In the genomic region with DNA sequence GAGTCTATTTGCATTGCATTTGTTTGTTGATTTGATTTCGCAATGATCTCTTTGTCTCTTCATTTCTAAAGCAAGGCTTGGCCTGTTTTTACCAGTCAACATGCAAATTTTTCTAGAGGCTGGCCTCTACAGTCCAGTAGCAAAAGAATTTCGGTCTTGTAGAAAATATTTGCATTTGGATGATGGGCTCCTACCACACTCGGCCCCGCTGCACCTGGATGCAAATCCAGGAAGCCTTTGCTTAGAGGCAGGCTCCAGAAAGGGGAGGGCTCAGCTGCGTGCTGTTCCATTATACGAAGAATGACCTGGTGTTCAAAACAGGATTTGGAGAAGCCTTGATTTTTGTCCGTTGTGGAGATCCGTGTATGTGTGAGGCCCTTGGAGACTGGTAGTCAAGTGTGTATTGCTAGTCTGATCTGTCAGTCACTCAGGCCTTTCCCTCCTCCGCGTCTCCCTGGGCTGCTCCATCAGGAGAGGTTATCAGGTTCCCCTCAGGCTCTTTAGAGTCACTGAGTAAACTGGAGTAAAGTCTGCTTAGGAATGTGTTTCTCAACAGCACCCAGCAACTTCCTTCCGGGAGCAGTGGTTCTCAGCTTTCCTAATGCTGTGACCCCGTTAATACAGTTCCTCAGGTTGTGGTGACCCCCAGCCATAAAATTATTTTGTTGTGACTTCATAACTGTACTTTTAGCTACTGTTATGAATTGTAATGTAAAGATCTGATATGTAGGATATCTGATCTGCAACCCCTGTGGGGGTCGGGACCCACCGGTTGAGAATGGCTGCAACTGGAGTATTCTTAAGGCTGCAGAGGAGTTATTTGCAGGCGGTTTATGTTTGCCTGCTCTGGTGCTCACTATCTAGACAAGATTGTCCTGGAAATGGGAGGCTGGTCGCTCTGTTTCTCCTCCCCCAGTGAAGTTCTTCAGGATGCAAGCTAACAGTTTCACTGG, we compare ENCODE assay signal across 7 mouse cellular contexts. TPM values are rescaled to one million over a fixed set of nuclear protein-coding genes. Genes with fewer than 3 reads are reported as not detected.
DNase-seq lines count a peak whose midpoint lies in the region; ATAC-seq and TF ChIP-seq lines count a peak whose summit lies in the region.

No protein-coding gene starts in this region.

- in situ Hi-C loops in CH12.LX (cut with MboI; ENCODE audit: low pct_ligation_motif_present, low pct_unique_long_range_greater_than_20kb, low sequenced_read_pairs), result no loop called here

- WGBS in intestine, postnatal 0 days, result 28% methylated on average over 16 of the region's 16 CpGs
- WGBS in lung, embryonic 15.5 days, result 31% methylated on average over 16 of the region's 16 CpGs

- peaks cover 10 to 57% of the 10 kb centered on the region in 2 experiments for H3K4me1 ChIP-seq in CH12.LX (ENCODE audit: control insufficient read depth in 1 of 2, insufficient read depth in 2 of 2)
- H3K4me1 ChIP-seq in intestine, postnatal 0 days (replicated peaks; ENCODE audit: control insufficient read depth, insufficient read depth, low read length), result no peaks in the 10 kb centered on the region; the same call in 1 of the 2 replicates
- H3K4me1 ChIP-seq in lung, embryonic 15.5 days, result peaks cover 35% of the 10 kb centered on the region

- peak overlapping the region; percentile 31 for H3K4me2 ChIP-seq in CH12.LX (ENCODE audit: insufficient read depth, low read depth, poor library complexity, severe bottlenecking)
- peak overlapping the region; percentile 44 for H3K4me2 ChIP-seq in intestine, postnatal 0 days (replicated peaks; ENCODE audit: low read depth)
- no peak overlapping the region for H3K4me2 ChIP-seq in lung, embryonic 15.5 days

- peak; percentile 79 for ATAC-seq in intestine, postnatal 0 days
- peak; percentile 60; the same call in 1 of the 2 replicates for ATAC-seq in lung, embryonic 15.5 days (ENCODE audit: borderline replicate concordance, extremely low read depth, low FRiP score, low TSS enrichment)

- peak overlapping the region; percentile 48 for H3K27ac ChIP-seq in CH12.LX (ENCODE audit: insufficient read depth, low read depth)
- H3K27ac ChIP-seq in intestine, postnatal 0 days (ENCODE audit: low read depth, low read length), result peak overlapping the region; percentile 10; the same call in 1 of the 2 replicates
- H3K27ac ChIP-seq in lung, embryonic 15.5 days, result peak overlapping the region; percentile 78

- peak overlapping the region; percentile 20 for H3K9ac ChIP-seq in CH12.LX (ENCODE audit: insufficient read depth, low read depth)
- no peak overlapping the region for H3K9ac ChIP-seq in intestine, postnatal 0 days (ENCODE audit: low read depth, low read length)
- H3K9ac ChIP-seq in lung, embryonic 15.5 days, result no peak overlapping the region

- TF ChIP-seq CTCF in CH12.LX (conservative IDR thresholded peaks at IDR 0.05 in 1 of 2, IDR thresholded peaks at IDR 0.05 in 1 of 2; ENCODE audit: low read depth in 2 of 2, low read length in 2 of 2), result no peak
- TF ChIP-seq CTCF in intestine, postnatal 0 days (IDR thresholded peaks at IDR 0.05; ENCODE audit: low read depth), result no peak

- dilution Hi-C loops in CH12.LX (cut with MboI; ENCODE audit: extremely low pct_ligation_motif_present, extremely low pct_unique_long_range_greater_than_20kb, low sequenced_read_pairs), result no loop called here

- DNase-seq in CH12.LX (ENCODE audit: extremely low read depth) (peak; percentile 89), ZHBTc4 (ENCODE audit: low read depth, low spot score) (peak; percentile 85)
- no peak for DNase-seq in thymus, postnatal 4 days
- no peak for DNase-seq in layer of hippocampus, adult 18-20 months (ENCODE audit: low spot score in 2 of 2)
- no peak for DNase-seq in adrenal gland, postnatal 4 days (ENCODE audit: low spot score in 2 of 2)

- TF ChIP-seq EP300 in CH12.LX (IDR thresholded peaks at IDR 0.05; ENCODE audit: low read length), result peak; percentile 60

- H3K79me2 ChIP-seq in CH12.LX (replicated peaks; ENCODE audit: control insufficient read depth, extremely low read depth, insufficient read depth, poor library complexity, severe bottlenecking), result no peaks in the 10 kb centered on the region

- no peaks in the 10 kb centered on the region for H3K36me3 ChIP-seq in CH12.LX (replicated peaks in 1 of 2; ENCODE audit: control insufficient read depth in 1 of 2, insufficient read depth in 1 of 2, low read length in 1 of 2)
- H3K36me3 ChIP-seq in intestine, postnatal 0 days (ENCODE audit: control insufficient read depth, insufficient read depth), result no peaks in the 10 kb centered on the region
- no peaks in the 10 kb centered on the region for H3K36me3 ChIP-seq in lung, embryonic 15.5 days

- H3K4me3 ChIP-seq in CH12.LX (replicated peaks in 1 of 3; ENCODE audit: low read depth in 2 of 3, low read length in 2 of 3, poor library complexity in 1 of 3), result peak overlapping the region in 1 of 3 experiments; percentile 19
- no peak overlapping the region for H3K4me3 ChIP-seq in intestine, postnatal 0 days (ENCODE audit: low read depth, low read length)
- H3K4me3 ChIP-seq in lung, embryonic 15.5 days, result no peak overlapping the region

- H3K9me3 ChIP-seq in CH12.LX (replicated peaks; ENCODE audit: low read length), result no peaks in the 10 kb centered on the region
- H3K9me3 ChIP-seq in intestine, postnatal 0 days (ENCODE audit: control insufficient read depth), result no peaks in the 10 kb centered on the region
- no peaks in the 10 kb centered on the region for H3K9me3 ChIP-seq in lung, embryonic 15.5 days

- H3K27me3 ChIP-seq in CH12.LX (replicated peaks), result no peaks in the 10 kb centered on the region
- no peaks in the 10 kb centered on the region for H3K27me3 ChIP-seq in intestine, postnatal 0 days (replicated peaks; ENCODE audit: control insufficient read depth, insufficient read depth, low read length)
- H3K27me3 ChIP-seq in lung, embryonic 15.5 days, result no peaks in the 10 kb centered on the region

- 0 out of 2 replicates have a peak, but pooled peaks have one; percentile 15 for TF ChIP-seq POLR2A in CH12.LX (IDR thresholded peaks at IDR 0.05; ENCODE audit: low read depth, low read length)

- TF ChIP-seq RAD21 in CH12.LX (IDR thresholded peaks at IDR 0.05; ENCODE audit: low read depth, low read length), result no peak

TF ChIP-seq in CH12.LX, 34 proteins besides CTCF, POLR2A, EP300 and RAD21 (continues in another document):
- TF ChIP-seq TBP (conservative IDR thresholded peaks at IDR 0.05; ENCODE audit: low read depth, low read length), result no peak; the same call in 1 of the 2 replicates
- TF ChIP-seq MXI1 (IDR thresholded peaks at IDR 0.05; ENCODE audit: low read depth, low read length), result 0 out of 2 replicates have a peak, but pooled peaks have one; percentile 39
- no peak for TF ChIP-seq JUN (IDR thresholded peaks at IDR 0.05; ENCODE audit: insufficient read depth, low read depth, low read length)
- TF ChIP-seq NELFE (IDR thresholded peaks at IDR 0.05; ENCODE audit: low read depth, low read length), result peak; percentile 39; the same call in 1 of the 2 replicates
- no peak for TF ChIP-seq POLR2AphosphoS2 (IDR thresholded peaks at IDR 0.05; ENCODE audit: low read depth, low read length)
- no peak for TF ChIP-seq JUND (conservative IDR thresholded peaks at IDR 0.05; ENCODE audit: low read depth, low read length)
- peak; percentile 9; the same call in 1 of the 2 replicates for TF ChIP-seq ZMIZ1 (IDR thresholded peaks at IDR 0.05; ENCODE audit: low read depth, low read length)
- TF ChIP-seq MAZ (IDR thresholded peaks at IDR 0.05; ENCODE audit: low read depth, low read length), result no peak
- no peak for TF ChIP-seq USF2 (conservative IDR thresholded peaks at IDR 0.05; ENCODE audit: low read depth, low read length)
- TF ChIP-seq BHLHE40 (IDR thresholded peaks at IDR 0.05; ENCODE audit: low read depth, low read length), result no peak; the same call in 1 of the 2 replicates
- TF ChIP-seq SMC3 (IDR thresholded peaks at IDR 0.05; ENCODE audit: low read depth, low read length), result no peak
- 0 out of 2 replicates have a peak, but pooled peaks have one; percentile 9 for TF ChIP-seq SIN3A (IDR thresholded peaks at IDR 0.05; ENCODE audit: low read length)
- no peak for TF ChIP-seq HCFC1 (IDR thresholded peaks at IDR 0.05; ENCODE audit: low read depth, low read length)
- TF ChIP-seq E2F4 (IDR thresholded peaks at IDR 0.05; ENCODE audit: insufficient replicate concordance, low read depth, low read length), result no peak
- no peak for TF ChIP-seq MYC (IDR thresholded peaks at IDR 0.05; ENCODE audit: low read depth, low read length)
- peak; percentile 30; the same call in 1 of the 2 replicates for TF ChIP-seq ELF1 (IDR thresholded peaks at IDR 0.05; ENCODE audit: low read depth, low read length)
- no peak for TF ChIP-seq CHD1 (IDR thresholded peaks at IDR 0.05; ENCODE audit: low read depth, low read length)
- no peak for TF ChIP-seq UBTF (IDR thresholded peaks at IDR 0.05; ENCODE audit: low read depth, low read length)
- TF ChIP-seq ZKSCAN1 (IDR thresholded peaks at IDR 0.05; ENCODE audit: borderline replicate concordance, low read depth, low read length), result no peak
- no peak for TF ChIP-seq RCOR1 (conservative IDR thresholded peaks at IDR 0.05; ENCODE audit: low read depth, low read length)
- TF ChIP-seq MEF2A (IDR thresholded peaks at IDR 0.05; ENCODE audit: borderline replicate concordance, low read depth, low read length), result 0 out of 2 replicates have a peak, but pooled peaks have one; percentile 47
- TF ChIP-seq ZNF384 (IDR thresholded peaks at IDR 0.05; ENCODE audit: low read depth, low read length), result no peak
- no peak for TF ChIP-seq USF1 (IDR thresholded peaks at IDR 0.05; ENCODE audit: low read depth, low read length)
- no peak for TF ChIP-seq IRF4 (IDR thresholded peaks at IDR 0.05; ENCODE audit: low read depth, low read length)
- no peak for TF ChIP-seq MAFK (IDR thresholded peaks at IDR 0.05; ENCODE audit: insufficient replicate concordance, low read length)
- no peak for TF ChIP-seq NRF1 (IDR thresholded peaks at IDR 0.05; ENCODE audit: low read depth, low read length)
- TF ChIP-seq GABPA (IDR thresholded peaks at IDR 0.05; ENCODE audit: insufficient replicate concordance, low read depth, low read length), result no peak
- TF ChIP-seq ZC3H11A (IDR thresholded peaks at IDR 0.05; ENCODE audit: low read depth, low read length), result no peak
- 0 out of 2 replicates have a peak, but pooled peaks have one; percentile 18 for TF ChIP-seq MAX (IDR thresholded peaks at IDR 0.05; ENCODE audit: low read length)
- TF ChIP-seq CHD2 (IDR thresholded peaks at IDR 0.05; ENCODE audit: low read length), result peak; percentile 77

RNA-seq across cellular contexts. Expression of a gene that starts 35.5 kb away (rescaled TPM):
- total RNA-seq in CH12.LX (2012; rRNA removed) (not detected in 2 replicates), CH12.LX (2014; rRNA removed) (0.05 TPM in 1 of 2 replicates, not detected in the other)
- polyA plus RNA-seq in CH12.LX (2012; ENCODE audit: insufficient read length, low read depth), result not detected in 2 replicates
- 17.9 and 18.4 TPM in 2 replicates for polyA plus RNA-seq in intestine, postnatal 0 days (2015; fragmentation: Nextera tagmentation; extraction: Ambion mirVana)
- 60.7 and 61.2 TPM in 2 replicates for polyA plus RNA-seq in lung, embryonic 15.5 days (2015; fragmentation: Nextera tagmentation; extraction: Ambion mirVana)
- 10 to 100 TPM; 15.7 to 17.0 TPM for total RNA-seq in layer of hippocampus, adult 18-20 months (2021)
- total RNA-seq in adrenal gland, postnatal 4 days (2021), result 10 to 100 TPM; 61.2 to 71.9 TPM

Comparison
In these comparisons a context has a peak if more than half of its experiments do, and no peak if none do; other contexts are left out.
1. DNase-seq: peak in CH12.LX (single experiment) and ZHBTc4 (single experiment); none in thymus, postnatal 4 days (single experiment), layer of hippocampus, adult 18-20 months (0 of 2) and adrenal gland, postnatal 4 days (0 of 2).
2. H3K27ac ChIP-seq: peak in every context shown above with its lines; median percentile 78 in lung, embryonic 15.5 days; 48 in CH12.LX; 10 in intestine, postnatal 0 days.
3. RNA of a gene that starts 35.5 kb away (total RNA-seq): 61.2 to 71.9 TPM in adrenal gland, postnatal 4 days and 15.7 to 17.0 TPM in layer of hippocampus, adult 18-20 months; 0.05 TPM in CH12.LX; every median in the first group is over 10 times any median in the second.